Mouse (Mus musculus) stomach, embryonic 16.5 days (tissue): Measurements from ENCODE around the gene Jmy. TPM values are rescaled to one million over a fixed set of nuclear protein-coding genes. Genes with fewer than 3 reads are reported as not detected.
"Not testable (repeated sequence)": the region's sequence is repeated elsewhere in the genome, so short reads cannot be mapped to it uniquely, and the experiment has no call there.

Experiments
- ATAC-seq: fragments of 200-750 bp; cut with Nextera tagmentation; 2 replicates; pipeline ENCODE4 v1.8.0; 2017; ENCODE audit warnings: moderate number of reproducible peaks, moderate TSS enrichment; ENCODE audit not compliant: insufficient read depth, low FRiP score
- H3K27ac ChIP-seq: fragments of 300-500 bp; sonication (generic); 2 replicates; pipeline ENCODE4 v1.5.1; 2014; ENCODE audit warnings: low read length
- H3K27me3 ChIP-seq: fragments of 300-500 bp; sonication (generic); 2 replicates; pipeline ENCODE4 v1.6.1; 2014; ENCODE audit warnings: low read length, control low read depth, mixed read lengths; ENCODE audit not compliant: control insufficient read depth, insufficient read depth
- H3K36me3 ChIP-seq: fragments of 300-500 bp; sonication (generic); 2 replicates; pipeline ENCODE4 v1.6.1; 2014; ENCODE audit warnings: low read length; ENCODE audit not compliant: control insufficient read depth, insufficient read depth
- H3K4me1 ChIP-seq: fragments of 300-500 bp; sonication (generic); 2 replicates; pipeline ENCODE4 v1.6.1; 2014; ENCODE audit warnings: low read length, control low read depth, mixed read lengths; ENCODE audit not compliant: control insufficient read depth, insufficient read depth
- H3K4me2 ChIP-seq: fragments of 300-500 bp; sonication (generic); 2 replicates; pipeline ENCODE4 v1.6.1; 2014; ENCODE audit warnings: low read depth, low read length, mixed read lengths
- H3K4me3 ChIP-seq: fragments of 300-500 bp; sonication (generic); replicated peaks from 2 replicates; pipeline ENCODE4 v1.5.1; 2014; ENCODE audit warnings: mild to moderate bottlenecking, low read length
- H3K9ac ChIP-seq: fragments of 300-500 bp; sonication (generic); 2 replicates; pipeline ENCODE4 v1.6.1; 2014; ENCODE audit warnings: low read length
- H3K9me3 ChIP-seq: fragments of 300-500 bp; sonication (generic); replicated peaks from 2 replicates; pipeline ENCODE4 v1.6.1; 2016; ENCODE audit warnings: low read length, control low read depth; ENCODE audit not compliant: control insufficient read depth
- WGBS: fragments of 180-500 bp; shearing (Covaris S2); extraction: QIAGEN DNeasy Blood & Tissue Kit; methylation state at CpG from one replicate; pipeline ENCODE4 v1.1.7; 2014; 5-methylcytosine and 5-hydroxymethylcytosine counted together
- polyA plus RNA-seq: library from polyadenylated mRNA; unstranded; fragments of >200 nt; fragmentation: Nextera tagmentation; extraction: Ambion mirVana; gene quantifications from 2 replicates; pipeline ENCODE4 v1.2.1, GENCODE M21; 2015

Jmy gene
- polyA plus RNA-seq, 1 experiment from 2014 or later: 2.6 TPM

GRCm38 (mm10) chr13:93510447-93511180 lies 11.0 kb upstream of the Jmy start:
- Histone ChIP-seq H3K4me3 (no peak overlapping the region), H3K27me3 (no peaks in the 10 kb centered on the region), H3K4me2 (no peak overlapping the region), H3K9ac (no peak overlapping the region), H3K9me3 (no peaks in the 10 kb centered on the region), H3K27ac (no peak overlapping the region), H3K4me1 (no peaks in the 10 kb centered on the region), H3K36me3 (no peaks in the 10 kb centered on the region)
- no peak for ATAC-seq
- WGBS: 59% methylated on average over 16 of the region's 16 CpGs

- not testable (repeated sequence) for H3K9me3 ChIP-seq
Measured at GRCm38 (mm10) chr13:93506920-93507319, 7.3 kb upstream of the Jmy start.

GRCm38 (mm10) chr13:93501724-93502123 lies 2.1 kb upstream of the Jmy start:
- no peaks in the 10 kb centered on the region for H3K36me3 ChIP-seq
- H3K4me3 ChIP-seq: no peak overlapping the region
- H3K9me3 ChIP-seq: no peaks in the 10 kb centered on the region
- no peak for ATAC-seq
- no peak overlapping the region for H3K9ac ChIP-seq
- no peak overlapping the region for H3K27ac ChIP-seq
- no peaks in the 10 kb centered on the region for H3K27me3 ChIP-seq
- WGBS: 43% methylated on average over 4 of the region's 4 CpGs
- peaks cover 8% of the 10 kb centered on the region for H3K4me1 ChIP-seq
- no peak overlapping the region for H3K4me2 ChIP-seq

More at GRCm38 (mm10) chr13:93506920-93507319, 7.3 kb upstream of the Jmy start:
- 71% methylated on average over 5 of the region's 5 CpGs for WGBS
- H3K27me3 ChIP-seq, ATAC-seq, H3K4me3 ChIP-seq, H3K9ac ChIP-seq, H3K4me2 ChIP-seq, H3K4me1 ChIP-seq, H3K27ac ChIP-seq, H3K36me3 ChIP-seq: not testable (repeated sequence)

GRCm38 (mm10) chr13:93499973-93500633 lies 495 bp upstream of the Jmy start:
- Histone ChIP-seq H3K4me1 (peaks cover 10% of the 10 kb centered on the region), H3K4me3 (peak overlapping the region; percentile 98), H3K9me3 (no peaks in the 10 kb centered on the region), H3K27ac (peak overlapping the region; percentile 96), H3K4me2 (peak overlapping the region; percentile 89), H3K27me3 (no peaks in the 10 kb centered on the region), H3K9ac (peak overlapping the region; percentile 93), H3K36me3 (no peaks in the 10 kb centered on the region)
- 7% methylated on average over 12 of the region's 12 CpGs for WGBS
- no peak; the same call in 1 of the 2 replicates for ATAC-seq

GRCm38 (mm10) chr13:93498211-93499166 lies 1.1 kb downstream of the Jmy start:
- ATAC-seq: peak; percentile 18; the same call in 1 of the 2 replicates
- Histone ChIP-seq H3K9me3 (no peaks in the 10 kb centered on the region), H3K27ac (peak overlapping the region; percentile 96), H3K4me3 (peak overlapping the region; percentile 98), H3K36me3 (no peaks in the 10 kb centered on the region), H3K27me3 (no peaks in the 10 kb centered on the region), H3K4me1 (peaks cover 13% of the 10 kb centered on the region), H3K4me2 (peak overlapping the region; percentile 89), H3K9ac (peak overlapping the region; percentile 93)
- WGBS: under 1% methylated on average over 94 of the region's 94 CpGs

GRCm38 (mm10) chr13:93496977-93497376 lies 2.6 kb downstream of the Jmy start:
- 21% methylated on average over 1 of the region's 1 CpGs for WGBS
- Histone ChIP-seq H3K36me3 (no peaks in the 10 kb centered on the region), H3K27me3 (no peaks in the 10 kb centered on the region), H3K4me3 (peak overlapping the region; percentile 38), H3K9me3 (no peaks in the 10 kb centered on the region), H3K27ac (no peak overlapping the region), H3K4me2 (peak overlapping the region; percentile 89), H3K9ac (peak overlapping the region; percentile 56), H3K4me1 (peaks cover 15% of the 10 kb centered on the region)
- no peak for ATAC-seq

GRCm38 (mm10) chr13:93488510-93488909 lies 11.1 kb downstream of the Jmy start:
- 70% methylated on average over 2 of the region's 2 CpGs for WGBS
- no peak for ATAC-seq

GRCm38 (mm10) chr13:93487734-93488133 lies 11.9 kb downstream of the Jmy start:
- no peak overlapping the region for H3K4me2 ChIP-seq
- H3K36me3 ChIP-seq: 0 out of 2 replicates have a peak, but pooled peaks cover 13% of the 10 kb centered on the region
- H3K27ac ChIP-seq: no peak overlapping the region
- H3K9me3 ChIP-seq: no peaks in the 10 kb centered on the region
- WGBS: 88% methylated on average over 8 of the region's 8 CpGs
- ATAC-seq: peak; percentile 79; the same call in 1 of the 2 replicates
- no peaks in the 10 kb centered on the region for H3K27me3 ChIP-seq
- peaks cover 6% of the 10 kb centered on the region; the same call in 1 of the 2 replicates for H3K4me1 ChIP-seq
- no peak overlapping the region for H3K9ac ChIP-seq
- no peak overlapping the region for H3K4me3 ChIP-seq

More at GRCm38 (mm10) chr13:93488510-93488909, 11.1 kb downstream of the Jmy start:
- H3K4me3 ChIP-seq: no peak overlapping the region
- H3K27me3 ChIP-seq: no peaks in the 10 kb centered on the region
- 0 out of 2 replicates have a peak, but pooled peaks cover 13% of the 10 kb centered on the region for H3K36me3 ChIP-seq
- no peak overlapping the region for H3K27ac ChIP-seq
- no peaks in the 10 kb centered on the region for H3K9me3 ChIP-seq
- H3K4me1 ChIP-seq: peaks cover 6% of the 10 kb centered on the region; the same call in 1 of the 2 replicates
- H3K9ac ChIP-seq: no peak overlapping the region
- no peak overlapping the region for H3K4me2 ChIP-seq
